Mouse (Mus musculus) heart, postnatal 0 days (tissue): ENCODE results near the gene Klf7.

Source experiments
- CTCF ChIP-seq: IDR thresholded peaks from 2 replicates; pipeline ENCODE4 v1.5.1; 2016; ENCODE audit warnings: antibody characterized with exemption, control low read depth, low read depth
- EP300 ChIP-seq: IDR thresholded peaks from 2 replicates; pipeline ENCODE4 v1.6.1; 2016; ENCODE audit warnings: antibody characterized with exemption, low read depth

GRCm38 (mm10) chr1:64116746-64117455 lies 5.2 kb downstream of the Klf7 start:
- TF ChIP-seq CTCF (no peak), EP300 (no peak)
